Mouse (Mus musculus) G1E (cell line): ENCODE data around the gene Pla2g3.

Source experiments
- GATA1 ChIP-seq: IDR thresholded peaks from 2 replicates; pipeline ENCODE4 v1.6.1; 2012; ENCODE audit warnings: borderline replicate concordance, low read length, inconsistent platforms, mixed read lengths
- GATA2 ChIP-seq: IDR thresholded peaks from 2 replicates; pipeline ENCODE4 v1.6.1; 2012; ENCODE audit warnings: low read depth, low read length, inconsistent platforms, borderline replicate concordance

DNA sequence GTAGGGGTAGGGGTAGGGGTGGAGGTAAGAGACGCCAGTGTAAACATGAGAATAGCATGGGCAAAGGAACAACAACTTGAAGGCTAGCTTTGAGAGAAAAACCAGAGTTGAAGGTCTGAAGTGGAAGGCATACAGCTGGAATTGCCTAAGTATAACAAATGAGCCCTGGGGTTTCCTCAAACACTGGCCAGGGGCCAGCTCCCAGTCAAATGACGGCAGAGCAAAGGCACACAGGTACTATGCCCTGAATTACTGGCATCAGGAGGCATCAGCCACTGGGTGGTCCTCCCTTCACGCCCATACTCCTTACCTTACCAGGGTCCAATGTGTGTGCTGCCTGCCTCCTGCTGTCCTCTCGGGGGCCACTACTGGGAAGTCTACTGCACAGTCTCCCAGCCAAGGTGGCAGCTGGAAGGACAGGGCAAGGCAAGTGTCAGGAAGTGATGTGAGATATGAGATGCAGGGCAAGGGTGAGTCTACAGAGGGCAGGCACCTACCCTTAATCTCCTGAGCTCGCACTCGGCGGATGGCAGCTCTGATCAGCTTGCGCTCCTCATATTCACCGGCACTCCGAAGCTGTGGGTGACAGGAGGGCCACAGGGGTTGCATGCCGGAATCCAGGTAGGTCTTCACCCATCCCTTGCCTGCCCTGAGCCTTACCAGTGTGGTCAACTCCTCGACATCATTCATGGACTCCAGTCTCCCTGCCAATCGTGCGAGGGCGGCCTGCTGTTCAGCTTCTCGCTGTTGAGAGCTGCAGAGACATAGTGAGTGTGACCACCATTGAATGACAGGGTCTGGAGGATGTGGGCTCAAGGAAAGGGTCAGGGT lies 44.2 kb downstream of the Pla2g3 start:
- TF ChIP-seq GATA2: no peak
- no peak for TF ChIP-seq GATA1
